Mouse (Mus musculus) layer of hippocampus, adult 8-10 months (tissue): ENCODE results near the gene D8Ertd738e. TPM values are rescaled to one million over a fixed set of nuclear protein-coding genes. Genes with fewer than 3 reads are reported as not detected.

Experiments
- DNase-seq, 2 experiments: peaks; one replicate each; pipeline ENCODE4 v3.0.0; 2022; ENCODE audit warnings: low spot score in 2 of 2
- microRNA-seq, 2 experiments: library from miRNA; unstranded; fragments of <30 nt; microRNA quantifications; one replicate each; pipeline ENCODE4 v1.2.0; 2022
- total RNA-seq, 4 experiments: library from RNA; stranded (reverse); gene quantifications; 2 replicates each; pipeline ENCODE4 v1.2.4; 2022

Gene D8Ertd738e
- total RNA-seq, 4 experiments from 2014 or later: 94.5 to 137 (median 106) TPM

GRCm38 (mm10) chr8:84202938-84203917 lies 46.3 kb downstream of the D8Ertd738e start:
- no peak for DNase-seq

- no peak for DNase-seq
Measured at GRCm38 (mm10) chr8:84202466-84202865, 47.1 kb downstream of the D8Ertd738e start.

- DNase-seq: no peak
Measured at GRCm38 (mm10) chr8:84201545-84202245, 47.8 kb downstream of the D8Ertd738e start.

- no peak for DNase-seq
Measured at GRCm38 (mm10) chr8:84200652-84201544, 48.6 kb downstream of the D8Ertd738e start.

GRCm38 (mm10) chr8:84200126-84200555 lies 49.4 kb downstream of the D8Ertd738e start:
- DNase-seq: no peak

- DNase-seq: no peak
Measured at GRCm38 (mm10) chr8:84199348-84200125, 50.0 kb downstream of the D8Ertd738e start.

- no peak for DNase-seq
Measured at GRCm38 (mm10) chr8:84198871-84199270, 50.6 kb downstream of the D8Ertd738e start.

- DNase-seq: peak; percentile 80
Measured at GRCm38 (mm10) chr8:84197922-84198774, 51.4 kb downstream of the D8Ertd738e start.

GRCm38 (mm10) chr8:84197141-84197921 lies 52.2 kb downstream of the D8Ertd738e start:
- peak in 1 of 2 experiments; percentile 63 for DNase-seq

Small RNAs within 50 kb of the gene (microRNA-seq; reads per million reads assigned to microRNA genes)
- gene Mir23a: 11,768 to 16,410 reads per million in 2 experiments
- gene Mir24-2: 0 reads per million in 2 experiments
- gene Mir27a: 125 to 184 reads per million in 2 experiments
- gene Mir3074-2: 0 reads per million in 2 experiments

Other genes with a start within 250 kb of the D8Ertd738e start
- gene 1700067K01Rik, start 248.2 kb downstream of the D8Ertd738e start, total RNA-seq: under 1 TPM in 1 of 4 experiments, not detected in 3; 0.39 TPM
- 1 to 10 TPM; 1.0 to 2.3 (median 1.5) TPM for gene 2210011C24Rik, start 237.5 kb downstream of the D8Ertd738e start, total RNA-seq
- 1 to 10 TPM; 3.3 to 5.0 (median 4.2) TPM for gene Palm3, start 228.2 kb downstream of the D8Ertd738e start, total RNA-seq
- 1 to 10 TPM; 1.5 to 2.7 (median 1.8) TPM for gene Il27ra, start 207.1 kb downstream of the D8Ertd738e start, total RNA-seq
- gene Rln3, start 204.7 kb downstream of the D8Ertd738e start, total RNA-seq: not detected
- gene Gm10643, start 184.6 kb downstream of the D8Ertd738e start, total RNA-seq: 1 to 10 TPM; 3.4 to 7.1 (median 5.4) TPM
- gene Rfx1, start 182.9 kb downstream of the D8Ertd738e start, total RNA-seq: 10 to 100 TPM; 24.6 to 34.1 (median 28.3) TPM
- gene Dcaf15, start 145.0 kb downstream of the D8Ertd738e start, total RNA-seq: 10 to 100 TPM; 18.9 to 21.6 (median 19.3) TPM
- gene Podnl1, start 123.7 kb downstream of the D8Ertd738e start, total RNA-seq: not detected
- gene Cc2d1a, start 101.8 kb downstream of the D8Ertd738e start, total RNA-seq: 10 to 100 TPM; 54.1 to 61.7 (median 57.8) TPM
- 1 to 10 TPM; 2.1 to 3.5 (median 2.6) TPM for gene 4930432K21Rik, start 101.7 kb downstream of the D8Ertd738e start, total RNA-seq
- 1 to 10 TPM; 1.0 to 3.7 (median 2.8) TPM for gene Nanos3, start 64.5 kb downstream of the D8Ertd738e start, total RNA-seq
- 10 to 100 TPM; 15.1 to 17.6 (median 16.6) TPM for gene Zswim4, start 12.7 kb downstream of the D8Ertd738e start, total RNA-seq
- gene Mri1, start 7.6 kb upstream of the D8Ertd738e start, total RNA-seq: 10 to 100 TPM; 17.8 to 25.8 (median 20.0) TPM
- gene Ccdc130, start 20.7 kb upstream of the D8Ertd738e start, total RNA-seq: 10 to 100 TPM; 22.7 to 30.9 (median 27.0) TPM
- 100 to 1,000 TPM; 181 to 224 (median 200) TPM for gene Cacna1a, start 138.7 kb upstream of the D8Ertd738e start, total RNA-seq